Mouse (Mus musculus) forebrain, postnatal 0 days (tissue): ENCODE data around the gene Fgf11. TPM values are rescaled to one million over a fixed set of nuclear protein-coding genes. Genes with fewer than 3 reads are reported as not detected.
A peak's percentile ranks its signal among the peaks of the same experiment; 100 is the strongest.

ENCODE experiments used
- ATAC-seq: fragments of 200-750 bp; cut with Nextera tagmentation; 2 replicates; pipeline ENCODE4 v1.8.0; 2017; ENCODE audit warnings: mild to moderate bottlenecking, moderate library complexity
- DNase-seq: peaks from one replicate; pipeline ENCODE4 v3.0.0-alpha.2; 2015
- H3K27ac ChIP-seq: fragments of 300-500 bp; sonication (generic); 2 replicates; pipeline ENCODE4 v1.5.1; 2014; ENCODE audit warnings: low read depth, mild to moderate bottlenecking, antibody characterized with exemption, low read length, moderate library complexity, mixed read lengths
- H3K27me3 ChIP-seq: fragments of 300-500 bp; sonication (generic); 2 replicates; pipeline ENCODE4 v1.6.1; 2014; ENCODE audit warnings: mild to moderate bottlenecking, low read length, mixed read lengths; ENCODE audit not compliant: insufficient read depth
- H3K36me3 ChIP-seq: fragments of 300-500 bp; sonication (generic); 2 replicates; pipeline ENCODE4 v1.6.1; 2014; ENCODE audit warnings: mild to moderate bottlenecking, moderate library complexity; ENCODE audit not compliant: insufficient read depth
- H3K4me1 ChIP-seq: fragments of 300-500 bp; sonication (generic); 2 replicates; pipeline ENCODE4 v1.6.1; 2014; ENCODE audit warnings: antibody characterized with exemption; ENCODE audit not compliant: insufficient read depth
- H3K4me2 ChIP-seq: fragments of 300-500 bp; sonication (generic); 2 replicates; pipeline ENCODE4 v1.6.1; 2014; ENCODE audit warnings: low read depth, mild to moderate bottlenecking, moderate library complexity
- H3K4me3 ChIP-seq: fragments of 300-500 bp; sonication (generic); 2 replicates; pipeline ENCODE4 v1.5.1; 2014; ENCODE audit warnings: low read depth, low read length, mixed read lengths
- H3K9ac ChIP-seq: fragments of 300-500 bp; sonication (generic); 2 replicates; pipeline ENCODE4 v1.6.1; 2014; ENCODE audit warnings: mild to moderate bottlenecking
- H3K9me3 ChIP-seq: fragments of 300-500 bp; sonication (generic); 2 replicates; pipeline ENCODE4 v1.6.1; 2016; ENCODE audit warnings: low read length
- CTCF ChIP-seq: sonication (generic); IDR thresholded peaks from 2 replicates; pipeline ENCODE4 v1.5.1; 2016; ENCODE audit warnings: antibody characterized with exemption, control low read depth, low read depth
- WGBS: fragments of 180-500 bp; shearing (Covaris S2); extraction: QIAGEN DNeasy Blood & Tissue Kit; methylation state at CpG from one replicate; pipeline ENCODE4 v1.1.7; 2014; 5-methylcytosine and 5-hydroxymethylcytosine counted together
- polyA plus RNA-seq: library from polyadenylated mRNA; unstranded; fragments of >200 nt; fragmentation: Nextera tagmentation; extraction: Ambion mirVana; gene quantifications from 2 replicates; pipeline ENCODE4 v1.2.1, GENCODE M21; 2015
- total RNA-seq: library from RNA; depleted of rRNA; stranded (reverse); fragments of >200 nt; gene quantifications from 2 replicates; pipeline ENCODE4 v1.2.3, GENCODE M21; 2014; rRNA removed

Gene Fgf11
- total and polyA plus RNA-seq, 2 experiments from 2014 or later: 3.1 to 10.1 TPM

DNA sequence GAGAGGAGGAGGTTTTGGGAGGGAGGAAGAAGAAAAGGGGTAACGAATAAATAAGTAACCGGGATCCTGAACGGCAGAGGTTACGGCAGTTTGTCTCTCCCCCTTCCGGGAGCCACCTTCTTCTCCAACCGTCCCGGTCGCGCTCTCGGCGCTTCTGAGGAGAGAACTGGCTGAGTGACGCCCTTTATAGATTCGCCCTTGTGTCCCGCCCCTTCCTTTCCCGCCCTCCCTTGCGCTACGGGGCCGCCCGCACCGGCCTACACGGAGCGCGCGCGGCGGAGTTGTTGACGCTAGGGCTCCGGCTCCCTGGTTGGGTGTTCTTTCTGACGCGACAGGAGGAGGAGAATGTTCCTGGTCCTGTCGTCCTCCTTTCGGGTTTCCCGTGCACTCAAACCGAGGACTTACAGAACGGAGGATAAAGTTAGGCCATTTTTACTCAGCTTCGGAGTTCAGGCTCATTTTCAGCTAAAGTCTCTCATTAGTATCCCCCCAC lies 43.1 kb downstream of the Fgf11 start, which contains the start of gene Polr2a:
Gene Polr2a, minus strand, starts transcription at position 160 of the 493 bp plus-strand sequence.
- no peaks in the 10 kb centered on the region for H3K9me3 ChIP-seq
- under 1% methylated on average over 34 of the region's 36 CpGs for WGBS
- DNase-seq (peak; percentile 100), ATAC-seq (peak; percentile 95)
- peak within 1 kb of the TSS; percentile 58 for H3K4me3 ChIP-seq
- H3K4me1 ChIP-seq: peaks cover 24% of the 10 kb centered on the region
- no peaks in the 10 kb centered on the region for H3K27me3 ChIP-seq
- peak within 1 kb of the TSS; percentile 67 for H3K4me2 ChIP-seq
- H3K36me3 ChIP-seq: no peaks in the 10 kb centered on the region
- H3K27ac ChIP-seq: peak within 1 kb of the TSS; percentile 97
- peak within 1 kb of the TSS; percentile 72 for H3K9ac ChIP-seq
- TF ChIP-seq CTCF: no peak; the same call in 1 of the 2 replicates

DNA sequence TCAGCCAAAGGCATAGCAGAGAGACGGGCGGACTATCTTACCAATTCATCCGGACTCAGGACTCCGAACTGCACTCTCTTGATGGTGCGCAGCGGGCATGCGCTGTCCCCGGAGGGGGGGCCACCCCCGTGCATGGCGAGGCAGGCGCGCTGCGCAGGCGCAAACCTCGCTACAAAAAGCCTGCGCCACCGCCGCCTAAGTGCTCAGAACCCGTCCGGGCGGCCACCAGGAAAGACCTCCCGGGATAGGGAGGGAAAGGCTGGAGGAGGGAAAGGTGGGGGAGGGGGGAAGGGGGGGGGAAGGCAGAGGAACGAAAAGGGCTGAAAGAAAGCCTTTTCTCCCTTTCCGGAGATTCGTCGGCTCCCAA lies 43.6 kb downstream of the Fgf11 start:
- TF ChIP-seq CTCF: peak; percentile 14; the same call in 1 of the 2 replicates
- H3K4me1 ChIP-seq: peaks cover 24% of the 10 kb centered on the region
- no peaks in the 10 kb centered on the region for H3K36me3 ChIP-seq
- peak overlapping the region; percentile 58 for H3K4me3 ChIP-seq
- peak overlapping the region; percentile 97 for H3K27ac ChIP-seq
- WGBS: under 1% methylated on average over 26 of the region's 26 CpGs
- H3K4me2 ChIP-seq: peak overlapping the region; percentile 67
- DNase-seq (peak; percentile 98), ATAC-seq (peak; percentile 85)
- H3K9ac ChIP-seq: peak overlapping the region; percentile 72
- no peaks in the 10 kb centered on the region for H3K27me3 ChIP-seq
- H3K9me3 ChIP-seq: no peaks in the 10 kb centered on the region

DNA sequence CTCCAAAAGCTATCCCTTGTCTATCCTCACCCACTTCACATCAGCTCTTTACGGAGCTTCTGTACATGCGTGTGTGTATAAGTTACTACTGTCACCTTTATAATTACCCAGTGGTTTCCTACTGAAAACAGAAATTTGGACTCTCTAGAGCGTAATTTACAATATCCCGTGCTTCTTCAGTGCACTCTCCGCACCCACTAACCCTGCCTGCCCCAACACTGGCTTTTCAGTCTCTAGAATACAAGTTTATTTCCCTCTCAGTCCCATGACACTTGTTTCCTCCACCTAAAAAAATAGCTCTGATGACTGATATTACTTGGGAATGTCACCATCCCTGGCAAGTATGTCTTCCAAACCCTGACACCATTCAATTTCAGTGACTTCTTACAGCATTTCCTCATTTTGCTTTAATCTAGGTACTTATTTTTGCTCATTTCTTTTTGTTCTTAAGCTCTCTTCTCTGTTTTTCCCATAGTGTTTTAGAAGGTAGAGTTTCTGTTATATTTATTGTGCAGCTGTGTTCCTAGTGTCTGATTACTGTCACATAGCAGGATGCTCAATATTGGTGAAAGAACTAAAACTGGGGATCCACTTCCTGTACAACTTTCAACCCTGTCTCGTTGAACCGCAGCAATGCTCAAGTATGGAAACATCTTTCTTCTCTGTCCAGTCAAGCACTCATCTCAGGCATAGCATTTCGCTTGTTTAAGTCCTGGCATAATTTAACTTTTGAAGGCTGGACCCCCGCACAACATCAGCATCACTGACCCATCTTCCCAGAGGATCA lies 44.2 kb downstream of the Fgf11 start:
- Histone ChIP-seq H3K36me3 (no peaks in the 10 kb centered on the region), H3K4me3 (peak overlapping the region; percentile 58), H3K4me1 (peaks cover 24% of the 10 kb centered on the region), H3K9ac (peak overlapping the region; percentile 72), H3K27ac (peak overlapping the region; percentile 97), H3K9me3 (no peaks in the 10 kb centered on the region), H3K27me3 (no peaks in the 10 kb centered on the region), H3K4me2 (peak overlapping the region; percentile 67)
- ATAC-seq (no peak), DNase-seq (no peak)
- 40% methylated on average over 9 of the region's 9 CpGs for WGBS
- no peak for TF ChIP-seq CTCF

DNA sequence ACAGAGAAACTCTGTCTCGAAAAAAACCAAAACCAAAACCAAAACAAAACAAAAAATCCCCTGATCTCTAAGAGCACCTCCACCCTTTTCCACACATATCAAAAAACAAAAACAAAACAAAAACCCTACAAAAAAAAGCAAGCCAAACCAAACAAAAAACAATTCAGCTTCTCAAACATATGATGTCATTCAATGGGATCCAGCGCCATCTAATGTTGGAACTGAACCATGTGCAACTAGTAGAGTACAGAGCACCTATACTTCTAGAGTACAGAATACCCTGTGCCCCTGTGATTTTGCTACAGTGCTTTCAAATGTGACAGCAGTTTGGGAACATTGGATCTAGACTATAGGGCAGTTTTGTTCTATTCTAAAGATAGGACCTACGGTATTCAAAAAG lies 47.0 kb downstream of the Fgf11 start:
- Histone ChIP-seq H3K27ac (no peak overlapping the region), H3K4me3 (no peak overlapping the region), H3K4me2 (no peak overlapping the region), H3K27me3 (no peaks in the 10 kb centered on the region), H3K4me1 (peaks cover 17% of the 10 kb centered on the region), H3K36me3 (no peaks in the 10 kb centered on the region), H3K9me3 (no peaks in the 10 kb centered on the region), H3K9ac (no peak overlapping the region)
- ATAC-seq (no peak), DNase-seq (peak; percentile 81)
- TF ChIP-seq CTCF: peak; percentile 78
- WGBS: 35% methylated on average over 3 of the region's 3 CpGs

GRCm38 (mm10) chr11:69754233-69754632 lies 47.4 kb downstream of the Fgf11 start:
- no peaks in the 10 kb centered on the region for H3K27me3 ChIP-seq
- ATAC-seq (no peak), DNase-seq (no peak)
- TF ChIP-seq CTCF: no peak
- H3K4me2 ChIP-seq: no peak overlapping the region
- H3K9me3 ChIP-seq: no peaks in the 10 kb centered on the region
- no peak overlapping the region for H3K27ac ChIP-seq
- H3K4me1 ChIP-seq: peaks cover 15% of the 10 kb centered on the region
- H3K36me3 ChIP-seq: no peaks in the 10 kb centered on the region
- no peak overlapping the region for H3K9ac ChIP-seq
- no peak overlapping the region for H3K4me3 ChIP-seq
- WGBS: 87% methylated on average over 5 of the region's 5 CpGs

DNA sequence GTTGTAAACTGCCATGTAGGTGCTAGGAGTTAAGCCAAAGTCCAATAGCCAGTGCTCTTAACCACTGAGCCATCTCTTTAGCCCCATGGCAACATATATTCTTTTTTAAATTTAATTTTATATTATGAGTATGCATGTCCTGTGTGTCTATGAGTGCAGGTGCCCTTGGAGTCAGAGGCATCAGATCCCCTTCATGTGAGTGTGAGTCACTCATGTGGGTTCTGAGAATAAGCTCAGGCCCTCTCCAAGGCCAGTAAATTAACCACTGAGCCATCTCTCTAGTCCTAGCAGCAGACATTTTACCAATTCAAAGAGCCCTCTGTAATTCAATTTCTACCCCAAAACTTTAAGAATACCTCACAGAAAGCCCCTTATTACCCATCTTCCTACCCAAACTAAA lies 49.0 kb downstream of the Fgf11 start:
- Histone ChIP-seq H3K36me3 (no peaks in the 10 kb centered on the region), H3K4me2 (no peak overlapping the region), H3K4me3 (no peak overlapping the region), H3K4me1 (peaks cover 15% of the 10 kb centered on the region), H3K27ac (no peak overlapping the region), H3K9me3 (no peaks in the 10 kb centered on the region), H3K9ac (no peak overlapping the region), H3K27me3 (no peaks in the 10 kb centered on the region)
- no peak for TF ChIP-seq CTCF
- DNase-seq (no peak), ATAC-seq (no peak)

DNA sequence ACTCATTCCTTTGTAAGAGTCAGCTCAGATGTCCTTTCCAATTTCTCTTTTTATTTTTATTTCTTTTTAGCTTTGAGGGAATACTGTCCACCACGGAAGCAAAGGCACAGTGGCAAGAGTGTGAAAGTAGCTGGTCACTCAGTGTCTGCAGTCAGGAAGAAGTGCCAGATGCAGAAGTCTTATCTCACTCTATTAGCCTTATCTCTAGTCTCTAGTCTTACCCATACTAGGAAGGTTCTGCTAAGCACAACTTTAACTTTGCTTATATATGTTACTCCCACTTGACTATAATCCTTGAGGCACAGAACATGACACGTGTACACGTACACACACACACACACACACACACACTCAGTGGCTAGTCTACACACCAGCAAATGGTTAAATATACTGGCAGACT lies 50.0 kb downstream of the Fgf11 start:
- Histone ChIP-seq H3K27me3 (no peaks in the 10 kb centered on the region), H3K27ac (no peak overlapping the region), H3K4me3 (no peak overlapping the region), H3K9me3 (no peaks in the 10 kb centered on the region), H3K4me2 (no peak overlapping the region), H3K36me3 (peaks cover 7% of the 10 kb centered on the region), H3K4me1 (peaks cover 10% of the 10 kb centered on the region), H3K9ac (no peak overlapping the region)
- ATAC-seq: no peak
- 83% methylated on average over 3 of the region's 3 CpGs for WGBS
- TF ChIP-seq CTCF: no peak
- DNase-seq: no peak

Other genes starting within 250 kb of the Fgf11 start
Only the 30 nearest of the 44 such genes appear.
- not detected in 2 replicates for gene Sox15, start 146.5 kb downstream of the Fgf11 start, total RNA-seq
- gene Sox15, start 146.5 kb downstream of the Fgf11 start, polyA plus RNA-seq: not detected in 2 replicates
- gene Mpdu1, start 139.2 kb downstream of the Fgf11 start, total RNA-seq: 158 and 214 TPM in 2 replicates
- gene Mpdu1, start 139.2 kb downstream of the Fgf11 start, polyA plus RNA-seq: 118 and 122 TPM in 2 replicates
- 6.4 and 7.7 TPM in 2 replicates for gene Cd68, start 135.7 kb downstream of the Fgf11 start, total RNA-seq
- gene Cd68, start 135.7 kb downstream of the Fgf11 start, polyA plus RNA-seq: 16.0 and 16.3 TPM in 2 replicates
- 1,003 and 1,045 TPM in 2 replicates for gene Eif4a1, start 129.4 kb downstream of the Fgf11 start, total RNA-seq
- 614 and 772 TPM in 2 replicates for gene Eif4a1, start 129.4 kb downstream of the Fgf11 start, polyA plus RNA-seq
- gene Senp3, start 119.8 kb downstream of the Fgf11 start, total RNA-seq: 79.2 and 82.4 TPM in 2 replicates
- gene Senp3, start 119.8 kb downstream of the Fgf11 start, polyA plus RNA-seq: 60.6 and 77.6 TPM in 2 replicates
- 1.3 TPM in 1 of 2 replicates, not detected in the other for gene Tnfsf13, start 116.1 kb downstream of the Fgf11 start, total RNA-seq
- gene Tnfsf13, start 116.1 kb downstream of the Fgf11 start, polyA plus RNA-seq: 0.48 and 0.61 TPM in 2 replicates
- gene Tnfsf12, start 106.0 kb downstream of the Fgf11 start, total RNA-seq: 3.3 and 6.7 TPM in 2 replicates
- gene Tnfsf12, start 106.0 kb downstream of the Fgf11 start, polyA plus RNA-seq: 4.3 and 7.4 TPM in 2 replicates
- gene Tnfsfm13, start 105.8 kb downstream of the Fgf11 start, total RNA-seq: 0.95 and 4.4 TPM in 2 replicates
- gene Tnfsfm13, start 105.8 kb downstream of the Fgf11 start, polyA plus RNA-seq: 1.4 and 2.1 TPM in 2 replicates
- gene Polr2a, start 43.2 kb downstream of the Fgf11 start, total RNA-seq: 11.1 and 20.5 TPM in 2 replicates
- 9.1 and 10.0 TPM in 2 replicates for gene Polr2a, start 43.2 kb downstream of the Fgf11 start, polyA plus RNA-seq
- not detected in 2 replicates for gene Slc35g3, start 39.9 kb downstream of the Fgf11 start, total RNA-seq
- 0.21 TPM in 1 of 2 replicates, not detected in the other for gene Slc35g3, start 39.9 kb downstream of the Fgf11 start, polyA plus RNA-seq
- 20.3 and 22.9 TPM in 2 replicates for gene Zbtb4, start 35.9 kb downstream of the Fgf11 start, total RNA-seq
- gene Zbtb4, start 35.9 kb downstream of the Fgf11 start, polyA plus RNA-seq: 2.1 and 2.7 TPM in 2 replicates
- 0.33 and 3.8 TPM in 2 replicates for gene Chrnb1, start 5.9 kb downstream of the Fgf11 start, total RNA-seq
- gene Chrnb1, start 5.9 kb downstream of the Fgf11 start, polyA plus RNA-seq: 0.69 and 1.2 TPM in 2 replicates
- 0.23 and 0.76 TPM in 2 replicates for gene Tmem102, start 3.8 kb upstream of the Fgf11 start, total RNA-seq
- 0.74 and 1.2 TPM in 2 replicates for gene Tmem102, start 3.8 kb upstream of the Fgf11 start, polyA plus RNA-seq
- not detected in 2 replicates for gene Gm39566, start 13.4 kb upstream of the Fgf11 start, total RNA-seq
- gene Gm39566, start 13.4 kb upstream of the Fgf11 start, polyA plus RNA-seq: not detected in 2 replicates
- not detected in 2 replicates for gene Spem2, start 16.6 kb upstream of the Fgf11 start, total RNA-seq
- gene Spem2, start 16.6 kb upstream of the Fgf11 start, polyA plus RNA-seq: not detected in 2 replicates
- 0.38 and 0.62 TPM in 2 replicates for gene Spem1, start 20.3 kb upstream of the Fgf11 start, total RNA-seq
- 0.23 and 0.50 TPM in 2 replicates for gene Spem1, start 20.3 kb upstream of the Fgf11 start, polyA plus RNA-seq
- gene Nlgn2, start 35.9 kb upstream of the Fgf11 start, total RNA-seq: 82.2 and 104 TPM in 2 replicates
- gene Nlgn2, start 35.9 kb upstream of the Fgf11 start, polyA plus RNA-seq: 13.0 and 18.2 TPM in 2 replicates
- 117 and 189 TPM in 2 replicates for gene Tmem256, start 36.7 kb upstream of the Fgf11 start, total RNA-seq
- 350 and 422 TPM in 2 replicates for gene Tmem256, start 36.7 kb upstream of the Fgf11 start, polyA plus RNA-seq
- 26.6 and 30.6 TPM in 2 replicates for gene Plscr3, start 44.5 kb upstream of the Fgf11 start, total RNA-seq
- 36.2 and 38.2 TPM in 2 replicates for gene Plscr3, start 44.5 kb upstream of the Fgf11 start, polyA plus RNA-seq
- not detected in 2 replicates for gene Tnk1, start 56.9 kb upstream of the Fgf11 start, total RNA-seq
- 0.10 and 0.23 TPM in 2 replicates for gene Tnk1, start 56.9 kb upstream of the Fgf11 start, polyA plus RNA-seq
- not detected in 2 replicates for gene Tmem95, start 76.2 kb upstream of the Fgf11 start, total RNA-seq
- gene Tmem95, start 76.2 kb upstream of the Fgf11 start, polyA plus RNA-seq: not detected in 2 replicates
- 1.0 and 1.3 TPM in 2 replicates for gene Kctd11, start 79.5 kb upstream of the Fgf11 start, total RNA-seq
- 0.58 and 0.88 TPM in 2 replicates for gene Kctd11, start 79.5 kb upstream of the Fgf11 start, polyA plus RNA-seq
- gene Acap1, start 93.7 kb upstream of the Fgf11 start, total RNA-seq: 0.90 TPM in 1 of 2 replicates, not detected in the other
- gene Acap1, start 93.7 kb upstream of the Fgf11 start, polyA plus RNA-seq: 0.26 and 0.48 TPM in 2 replicates
- gene 2810408A11Rik, start 99.1 kb upstream of the Fgf11 start, total RNA-seq: 9.2 and 10.5 TPM in 2 replicates
- gene 2810408A11Rik, start 99.1 kb upstream of the Fgf11 start, polyA plus RNA-seq: 10.6 and 11.4 TPM in 2 replicates
- 97.4 and 155 TPM in 2 replicates for gene Neurl4, start 99.2 kb upstream of the Fgf11 start, total RNA-seq
- gene Neurl4, start 99.2 kb upstream of the Fgf11 start, polyA plus RNA-seq: 15.6 and 18.2 TPM in 2 replicates
- 44.4 and 48.0 TPM in 2 replicates for gene Gps2, start 112.0 kb upstream of the Fgf11 start, total RNA-seq
- 64.9 and 67.1 TPM in 2 replicates for gene Gps2, start 112.0 kb upstream of the Fgf11 start, polyA plus RNA-seq
- 489 and 520 TPM in 2 replicates for gene Eif5a, start 120.1 kb upstream of the Fgf11 start, total RNA-seq
- gene Eif5a, start 120.1 kb upstream of the Fgf11 start, polyA plus RNA-seq: 1,306 and 1,372 TPM in 2 replicates
- 7.8 and 22.8 TPM in 2 replicates for gene Ybx2, start 133.9 kb upstream of the Fgf11 start, total RNA-seq
- gene Ybx2, start 133.9 kb upstream of the Fgf11 start, polyA plus RNA-seq: 1.5 and 2.5 TPM in 2 replicates
- gene Slc2a4, start 146.3 kb upstream of the Fgf11 start, total RNA-seq: 4.1 and 7.8 TPM in 2 replicates
- gene Slc2a4, start 146.3 kb upstream of the Fgf11 start, polyA plus RNA-seq: 3.5 and 3.9 TPM in 2 replicates
- not detected in 2 replicates for gene Cldn7, start 162.9 kb upstream of the Fgf11 start, total RNA-seq
- 0.34 and 0.42 TPM in 2 replicates for gene Cldn7, start 162.9 kb upstream of the Fgf11 start, polyA plus RNA-seq